Mouse (Mus musculus): ENCODE measurements at regions not wholly inside any gene's neighbourhood (a gene's known extent, or its start where the extent isn't known, plus 50 kb on each side); places are given as distances from the start of the nearest gene placed in this dataset.

DNA sequence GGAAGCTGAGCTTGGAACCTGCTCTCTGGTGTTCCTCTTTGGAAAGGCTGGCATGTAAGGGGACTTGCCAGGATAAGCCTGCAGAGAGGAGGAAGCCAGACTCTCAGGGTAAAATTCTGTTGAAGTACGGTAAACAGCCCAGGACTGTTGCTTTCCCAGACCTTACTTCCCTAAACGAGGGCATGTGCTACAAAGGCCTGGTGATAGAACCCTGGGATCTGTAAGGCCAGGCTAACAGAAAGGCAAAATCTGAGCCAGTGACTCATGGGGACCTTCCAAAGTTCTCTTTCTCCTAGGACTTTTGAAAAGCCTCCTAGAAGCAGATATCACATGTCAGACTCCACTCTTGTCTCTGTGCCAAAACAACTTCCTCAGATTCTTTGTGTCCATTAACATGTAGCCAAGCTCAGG is 130.0 kb upstream of the Cxcr4 start:
- TF ChIP-seq CTCF (IDR thresholded peaks at IDR 0.05; ENCODE audit: extremely low read depth, insufficient read depth, low read length), result no peak
- no peak for TF ChIP-seq POLR2A (IDR thresholded peaks at IDR 0.05; ENCODE audit: extremely low read depth, insufficient read depth, low read length)
